Mouse (Mus musculus) ES-E14 (cell line): ENCODE measurements around the gene Tnfrsf17. TPM values are rescaled to one million over a fixed set of nuclear protein-coding genes. Genes with fewer than 3 reads are reported as not detected.

Experiments used
- DNase-seq: peaks from one replicate; pipeline ENCODE4 v3.0.0-alpha.2; 2013; ENCODE audit warnings: low read depth, low spot score
- H3K27ac ChIP-seq: 2 replicates; pipeline ENCODE4 v1.5.1; 2012; ENCODE audit warnings: low read depth, mild to moderate bottlenecking, low read length, moderate library complexity, mixed read lengths; ENCODE audit not compliant: poor library complexity, insufficient read depth, severe bottlenecking
- H3K36me3 ChIP-seq: 2 replicates; pipeline ENCODE4 v1.6.1; 2012; ENCODE audit warnings: mild to moderate bottlenecking, low read length, moderate library complexity, mixed read lengths; ENCODE audit not compliant: control insufficient read depth, poor library complexity, insufficient read depth, severe bottlenecking
- H3K4me1 ChIP-seq, 2 experiments: fragments of 150-350 bp in 1 of 2; sonication (generic) in 1 of 2; 2 replicates each; pipeline ENCODE4 v1.6.1; 2012; ENCODE audit warnings: low read length in 2 of 2, mild to moderate bottlenecking in 1 of 2, mixed read lengths in 1 of 2; ENCODE audit not compliant: control insufficient read depth in 2 of 2, insufficient read depth in 2 of 2, poor library complexity in 1 of 2
- H3K4me3 ChIP-seq, 2 experiments: fragments of 150-350 bp in 1 of 2; sonication (generic) in 1 of 2; 2 replicates each; pipeline ENCODE4 v1.5.1; 2012; ENCODE audit warnings: low read length in 2 of 2, low read depth in 1 of 2, mild to moderate bottlenecking in 1 of 2, mixed read lengths in 1 of 2; ENCODE audit not compliant: insufficient read depth in 1 of 2, poor library complexity in 1 of 2, severe bottlenecking in 1 of 2
- H3K9ac ChIP-seq: 2 replicates; pipeline ENCODE4 v1.6.1; 2012; ENCODE audit warnings: low read depth, mild to moderate bottlenecking, low read length, mixed read lengths; ENCODE audit not compliant: poor library complexity, insufficient read depth, severe bottlenecking
- H3K9me3 ChIP-seq: fragments of 150-350 bp; sonication (generic); 2 replicates; pipeline ENCODE4 v1.6.1; 2012; ENCODE audit warnings: low read depth, mild to moderate bottlenecking, low read length; ENCODE audit not compliant: control insufficient read depth, insufficient read depth
- CHD2 ChIP-seq: IDR thresholded peaks from 2 replicates; pipeline ENCODE4 v1.6.1; 2014; ENCODE audit warnings: mild to moderate bottlenecking, low read depth, low read length, inconsistent platforms
- HCFC1 ChIP-seq: IDR thresholded peaks from 2 replicates; pipeline ENCODE4 v1.6.1; 2012; ENCODE audit warnings: low read length, inconsistent platforms, borderline replicate concordance; ENCODE audit not compliant: insufficient read depth
- MAFK ChIP-seq: IDR thresholded peaks from 2 replicates; pipeline ENCODE4 v1.6.1; 2014; ENCODE audit warnings: mild to moderate bottlenecking, low read depth, low read length, inconsistent platforms; ENCODE audit not compliant: insufficient read depth
- ZC3H11A ChIP-seq: IDR thresholded peaks from 2 replicates; pipeline ENCODE4 v1.6.1; 2012; ENCODE audit warnings: low read depth, mild to moderate bottlenecking, inconsistent platforms, low read length, borderline replicate concordance
- ZNF384 ChIP-seq: IDR thresholded peaks from 2 replicates; pipeline ENCODE4 v1.6.1; 2012; ENCODE audit warnings: low read depth, low read length, inconsistent platforms
- in situ Hi-C, 2 experiments: fragments of 600-800 bp; cut with MboI; formaldehyde crosslinking; loops; one replicate each; pipeline ENCODE4 v1.15.1; 2025; ENCODE audit warnings: low sequenced_read_pairs in 2 of 2, inconsistent platforms in 1 of 2; ENCODE audit not compliant: unreplicated experiment in 2 of 2
- total RNA-seq: library from RNA; depleted of rRNA; stranded (reverse); fragments of 300-350 nt; gene quantifications from 2 replicates; pipeline ENCODE4 v1.2.3, GENCODE M21; 2012

Tnfrsf17 gene
- total RNA-seq, 1 experiment = 0.45 TPM

DNA sequence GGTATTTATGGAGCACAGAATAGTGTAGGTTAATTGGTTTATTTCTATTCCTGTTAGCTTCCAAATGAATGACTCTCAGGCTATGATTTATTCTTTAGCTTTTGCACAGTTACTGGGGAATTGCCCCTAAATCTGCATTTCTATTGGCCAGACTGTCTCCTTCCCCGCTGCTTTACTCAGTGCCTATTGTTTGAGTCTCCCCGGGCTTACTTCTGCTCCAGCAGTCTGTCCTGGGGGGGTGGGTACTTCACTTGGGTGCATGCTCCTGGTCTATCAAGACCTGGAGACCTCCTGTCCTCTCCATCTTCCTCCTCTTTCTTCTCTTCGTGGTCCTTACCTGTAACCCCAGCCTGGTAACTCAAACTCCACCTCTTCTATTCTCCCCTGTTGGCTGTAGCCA lies 36.7 kb upstream of the Tnfrsf17 start:
- Histone ChIP-seq H3K9me3 (no peaks in the 10 kb centered on the region), H3K36me3 (no peaks in the 10 kb centered on the region), H3K9ac (no peak overlapping the region), H3K4me3 (no peak overlapping the region), H3K27ac (no peak overlapping the region; the same call in 1 of the 2 replicates), H3K4me1 (peaks cover 9 to 16% of the 10 kb centered on the region in 2 experiments; a peak in 2 of 4 replicates)
- DNase-seq = no peak
- TF ChIP-seq MAFK (no peak), ZC3H11A (no peak), HCFC1 (no peak), CHD2 (no peak), ZNF384 (no peak)
- in situ Hi-C loops = no loop called here

DNA sequence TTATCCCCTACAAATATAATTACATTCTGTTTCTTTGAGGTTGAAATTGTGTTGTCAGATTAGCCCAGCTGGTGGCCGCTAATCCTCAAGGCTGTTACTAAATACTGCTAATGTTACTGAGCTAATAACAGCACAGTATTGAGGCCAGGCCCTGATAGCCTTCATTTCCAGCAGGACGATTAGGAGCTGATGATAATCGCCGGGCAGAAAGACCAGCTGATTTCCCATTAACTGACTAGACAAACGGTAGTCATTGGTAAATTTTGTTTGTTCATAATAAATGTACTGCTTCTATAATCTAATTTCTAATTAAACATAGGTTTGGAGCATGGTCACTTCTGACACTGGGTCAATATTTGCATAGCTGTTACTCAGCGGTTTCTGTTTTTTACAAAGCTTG lies 34.8 kb upstream of the Tnfrsf17 start:
- Histone ChIP-seq H3K9ac (no peak overlapping the region), H3K4me3 (no peak overlapping the region), H3K4me1 (peaks cover 9 to 13% of the 10 kb centered on the region in 2 experiments; a peak in 2 of 4 replicates), H3K36me3 (no peaks in the 10 kb centered on the region), H3K9me3 (no peaks in the 10 kb centered on the region), H3K27ac (no peak overlapping the region)
- no peak for DNase-seq
- TF ChIP-seq MAFK = no peak
- TF ChIP-seq CHD2 = no peak
- no peak for TF ChIP-seq ZC3H11A
- no peak for TF ChIP-seq ZNF384
- TF ChIP-seq HCFC1 = no peak
- in situ Hi-C loops = no loop called here

DNA sequence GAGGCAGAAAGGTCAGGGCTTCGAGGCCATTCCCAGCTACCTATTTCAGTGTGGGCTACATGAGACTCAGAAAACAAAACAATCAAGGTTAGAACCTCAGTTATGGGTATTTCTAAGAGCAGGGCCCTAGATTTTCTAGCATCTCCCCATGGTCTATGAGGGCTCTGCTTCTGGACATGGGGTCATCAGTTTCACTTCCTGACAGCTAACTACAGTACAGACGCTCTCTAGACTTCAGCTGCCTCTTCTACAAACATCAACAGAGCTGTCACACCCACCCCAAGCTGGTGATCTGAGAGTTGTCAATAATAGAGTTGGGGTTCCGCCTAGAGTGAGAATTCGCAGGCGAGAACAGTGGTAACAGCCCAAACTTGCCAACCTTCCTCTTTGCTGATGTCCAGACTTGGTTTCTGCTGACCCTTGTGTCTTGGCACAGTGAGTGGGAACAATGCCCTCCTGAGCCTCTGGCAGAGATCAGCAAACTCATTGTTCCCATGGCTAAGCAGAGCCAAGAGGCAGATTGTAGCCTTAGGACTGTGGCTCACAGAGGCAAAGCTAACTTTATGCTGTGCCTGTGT lies 30.9 kb upstream of the Tnfrsf17 start:
- no peaks in the 10 kb centered on the region for H3K36me3 ChIP-seq
- no peak for DNase-seq
- in situ Hi-C loops = no loop called here

DNA sequence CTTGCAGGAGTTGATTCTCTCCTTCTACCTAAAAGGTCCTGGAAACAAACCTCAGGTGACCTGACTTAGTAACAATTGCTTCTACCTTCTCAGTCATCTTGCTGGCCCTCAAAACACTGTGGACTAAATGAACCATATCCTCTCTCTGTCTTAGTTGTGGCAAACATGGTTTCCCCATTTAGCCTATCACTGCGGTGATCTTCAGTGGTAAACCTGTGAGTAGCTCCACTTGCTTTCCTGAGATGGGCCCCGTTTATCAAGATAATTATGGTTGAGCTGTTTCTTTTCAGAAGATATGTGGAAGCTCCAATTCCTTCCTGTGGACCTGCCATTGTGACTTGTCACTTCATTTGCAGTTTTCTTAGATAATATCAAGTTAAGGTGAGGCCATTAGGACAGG lies 28.7 kb upstream of the Tnfrsf17 start:
- Histone ChIP-seq H3K9me3 (no peaks in the 10 kb centered on the region), H3K9ac (no peak overlapping the region), H3K36me3 (peaks cover 1% of the 10 kb centered on the region; the same call in 1 of the 2 replicates), H3K27ac (no peak overlapping the region), H3K4me1 (peaks cover 0 to 2% of the 10 kb centered on the region in 2 experiments; a peak in 1 of 4 replicates), H3K4me3 (no peak overlapping the region)
- TF ChIP-seq HCFC1 (no peak), MAFK (no peak), CHD2 (no peak), ZNF384 (no peak), ZC3H11A (no peak)
- in situ Hi-C loops = no loop called here
- DNase-seq = no peak

More for the DNA sequence above, 30.9 kb upstream of the Tnfrsf17 start:
- H3K27ac ChIP-seq = no peak overlapping the region
- TF ChIP-seq HCFC1 (no peak), ZC3H11A (no peak), CHD2 (no peak), MAFK (no peak)
- H3K9ac ChIP-seq = no peak overlapping the region
- H3K9me3 ChIP-seq = no peaks in the 10 kb centered on the region
- H3K4me3 ChIP-seq = no peak overlapping the region
- H3K4me1 ChIP-seq = peaks cover 0 to 2% of the 10 kb centered on the region in 2 experiments; a peak in 1 of 4 replicates
